Mouse (Mus musculus) limb, embryonic 12.5 days (tissue): ENCODE measurements at regions not wholly inside any gene's neighbourhood (a gene's known extent, or its start where the extent isn't known, plus 50 kb on each side); places are given as distances from the start of the nearest gene placed in this dataset.

Experiments used
- ATAC-seq: fragments of 200-750 bp; cut with Nextera tagmentation; 2 replicates; pipeline ENCODE4 v1.8.0; 2017; ENCODE audit warnings: low read depth, moderate TSS enrichment; ENCODE audit not compliant: insufficient number of reproducible peaks, insufficient read depth, low FRiP score, low TSS enrichment
- H3K27ac ChIP-seq: fragments of 300-500 bp; sonication (generic); 2 replicates; pipeline ENCODE4 v1.5.1; 2016; ENCODE audit warnings: mild to moderate bottlenecking, moderate library complexity
- H3K27me3 ChIP-seq: fragments of 300-500 bp; sonication (generic); 2 replicates; pipeline ENCODE4 v1.6.1; 2016; ENCODE audit warnings: mild to moderate bottlenecking, moderate library complexity
- H3K36me3 ChIP-seq: fragments of 300-500 bp; sonication (generic); 2 replicates; pipeline ENCODE4 v1.6.1; 2016; ENCODE audit warnings: mild to moderate bottlenecking, moderate library complexity
- H3K4me1 ChIP-seq: fragments of 300-500 bp; sonication (generic); replicated peaks from 2 replicates; pipeline ENCODE4 v1.6.1; 2016
- H3K4me2 ChIP-seq: fragments of 300-500 bp; sonication (generic); 2 replicates; pipeline ENCODE4 v1.6.1; 2016; ENCODE audit warnings: mild to moderate bottlenecking, moderate library complexity
- H3K4me3 ChIP-seq: fragments of 300-500 bp; sonication (generic); replicated peaks from 2 replicates; pipeline ENCODE4 v1.5.1; 2016; ENCODE audit warnings: mild to moderate bottlenecking
- H3K9ac ChIP-seq: fragments of 300-500 bp; sonication (generic); replicated peaks from 2 replicates; pipeline ENCODE4 v1.6.1; 2016; ENCODE audit warnings: mild to moderate bottlenecking, moderate library complexity
- H3K9me3 ChIP-seq: fragments of 300-500 bp; sonication (generic); 2 replicates; pipeline ENCODE4 v1.6.1; 2016; ENCODE audit warnings: mild to moderate bottlenecking, moderate library complexity
- WGBS: fragments of 180-500 bp; shearing (Covaris S2); methylation state at CpG from one replicate; pipeline ENCODE4 v1.1.7; 2016; 5-methylcytosine and 5-hydroxymethylcytosine counted together

GRCm38 (mm10) chr11:19835221-19835745 lies 88.9 kb upstream of the Spred2 start:
- no peak for ATAC-seq
- Histone ChIP-seq H3K27me3 (0 out of 2 replicates have a peak, but pooled peaks cover under 1% of the 10 kb centered on the region), H3K9me3 (0 out of 2 replicates have a peak, but pooled peaks cover 4% of the 10 kb centered on the region), H3K36me3 (no peaks in the 10 kb centered on the region), H3K4me3 (no peak overlapping the region), H3K4me1 (peaks cover 18% of the 10 kb centered on the region; the same call in 1 of the 2 replicates), H3K4me2 (no peak overlapping the region), H3K9ac (no peak overlapping the region), H3K27ac (peak overlapping the region; percentile 51; the same call in 1 of the 2 replicates)
- WGBS: 36% methylated on average over 6 of the region's 6 CpGs

GRCm38 (mm10) chr11:19838932-19839331 lies 85.2 kb upstream of the Spred2 start:
- ATAC-seq: no peak
- H3K36me3 ChIP-seq: no peaks in the 10 kb centered on the region
- peaks cover 15% of the 10 kb centered on the region; the same call in 1 of the 2 replicates for H3K4me1 ChIP-seq
- no peaks in the 10 kb centered on the region for H3K27me3 ChIP-seq
- no peak overlapping the region for H3K9ac ChIP-seq
- WGBS: 94% methylated on average over 5 of the region's 5 CpGs
- 0 out of 2 replicates have a peak, but pooled peaks cover 4% of the 10 kb centered on the region for H3K9me3 ChIP-seq
- no peak overlapping the region for H3K4me2 ChIP-seq
- no peak overlapping the region for H3K4me3 ChIP-seq
- H3K27ac ChIP-seq: no peak overlapping the region

DNA sequence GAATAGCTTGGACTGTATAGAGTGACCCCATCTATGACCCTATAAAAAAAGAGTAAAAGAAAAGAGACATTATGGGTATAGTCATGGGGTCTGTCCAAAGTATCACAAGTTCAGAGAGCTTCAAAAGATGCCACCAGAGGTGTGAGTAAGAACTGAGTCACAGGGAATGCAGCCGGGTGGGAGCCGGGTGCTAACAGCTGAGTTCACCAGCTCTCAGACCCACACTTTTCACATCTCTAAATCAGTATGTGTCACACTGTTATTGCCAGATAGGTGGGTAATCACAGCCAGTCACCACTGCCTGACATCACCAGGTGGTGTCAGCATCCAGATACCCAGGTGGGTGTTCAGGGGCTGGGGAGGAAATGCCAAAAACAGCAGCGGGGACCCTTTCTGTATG lies 81.1 kb upstream of the Spred2 start:
- WGBS: 80% methylated on average over 3 of the region's 3 CpGs
- Histone ChIP-seq H3K4me2 (no peak overlapping the region), H3K36me3 (no peaks in the 10 kb centered on the region), H3K4me3 (no peak overlapping the region), H3K27me3 (no peaks in the 10 kb centered on the region), H3K9ac (no peak overlapping the region), H3K27ac (no peak overlapping the region), H3K9me3 (0 out of 2 replicates have a peak, but pooled peaks cover under 1% of the 10 kb centered on the region), H3K4me1 (no peaks in the 10 kb centered on the region)
- no peak for ATAC-seq

DNA sequence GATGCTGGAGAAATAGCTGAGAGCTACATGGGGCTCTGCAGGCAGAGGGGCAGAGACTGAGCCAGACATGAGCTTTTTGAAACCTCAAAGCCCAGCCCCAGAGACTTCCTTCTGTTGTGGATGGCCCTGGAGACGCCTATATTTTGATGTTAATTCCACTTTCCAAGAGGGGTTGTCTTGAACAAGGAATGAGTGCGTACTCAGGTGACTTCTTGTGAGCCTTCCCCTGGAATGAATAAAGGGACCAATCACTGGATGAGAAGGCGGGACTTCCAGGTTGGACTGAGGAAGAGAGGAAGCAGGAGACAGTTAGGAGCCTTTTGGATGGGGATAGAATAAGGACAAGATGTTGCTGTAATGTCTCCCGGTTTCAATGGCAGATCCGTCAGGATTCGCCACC lies 76.3 kb upstream of the Spred2 start:
- H3K9me3 ChIP-seq: no peaks in the 10 kb centered on the region
- no peak overlapping the region for H3K9ac ChIP-seq
- 90% methylated on average over 6 of the region's 6 CpGs for WGBS
- H3K4me3 ChIP-seq: no peak overlapping the region
- no peak for ATAC-seq
- H3K36me3 ChIP-seq: no peaks in the 10 kb centered on the region
- H3K27me3 ChIP-seq: no peaks in the 10 kb centered on the region
- no peak overlapping the region for H3K27ac ChIP-seq
- H3K4me1 ChIP-seq: peaks cover 25% of the 10 kb centered on the region
- H3K4me2 ChIP-seq: no peak overlapping the region

DNA sequence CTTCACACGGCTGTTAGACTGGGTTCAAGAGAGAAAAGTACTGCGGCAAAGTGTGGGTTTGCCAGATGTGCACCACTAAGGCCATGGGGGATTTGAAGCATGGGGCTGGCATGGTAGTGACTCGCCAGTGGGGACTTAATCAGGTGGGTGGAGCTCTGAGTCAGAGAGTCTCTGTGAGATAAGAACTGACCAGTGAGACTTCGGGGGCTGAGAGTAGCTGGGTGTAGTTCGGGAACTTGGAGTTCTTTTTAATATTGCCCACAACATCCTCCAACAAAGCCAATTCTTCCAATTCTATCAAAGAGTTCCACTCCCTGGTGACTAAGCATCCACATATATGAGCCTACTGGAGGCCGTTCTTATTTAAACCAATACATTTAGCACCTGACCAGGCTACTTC lies 75.8 kb upstream of the Spred2 start:
- 88% methylated on average over 6 of the region's 6 CpGs for WGBS
- peaks cover 25% of the 10 kb centered on the region for H3K4me1 ChIP-seq

DNA sequence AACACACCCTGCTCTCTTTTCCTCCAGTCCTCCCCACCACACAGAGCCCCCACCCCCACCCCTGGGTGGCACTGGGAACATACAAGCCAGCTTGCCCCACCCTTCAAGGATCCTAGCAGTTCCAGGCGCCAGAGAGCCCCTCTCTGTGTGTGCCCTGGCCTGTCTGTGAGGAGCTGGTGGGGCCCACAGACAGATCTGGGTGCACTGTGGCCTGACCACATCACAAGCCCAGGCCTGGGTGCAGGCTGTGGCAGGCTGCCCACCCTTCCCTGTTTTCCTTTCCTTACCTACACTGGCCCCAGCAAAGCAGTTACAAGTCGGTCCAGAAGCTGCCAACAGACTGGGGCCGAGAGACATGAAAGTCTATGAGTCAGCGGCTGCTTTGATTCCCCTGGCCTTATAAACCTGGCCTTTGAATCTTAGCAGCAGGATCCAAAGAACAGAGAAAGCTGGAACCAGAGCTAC lies 74.8 kb upstream of the Spred2 start:
- Histone ChIP-seq H3K9me3 (no peaks in the 10 kb centered on the region), H3K4me3 (no peak overlapping the region), H3K9ac (no peak overlapping the region), H3K4me1 (peaks cover 25% of the 10 kb centered on the region), H3K27ac (peak overlapping the region; percentile 59; the same call in 1 of the 2 replicates), H3K4me2 (no peak overlapping the region), H3K27me3 (no peaks in the 10 kb centered on the region), H3K36me3 (no peaks in the 10 kb centered on the region)
- WGBS: 48% methylated on average over 4 of the region's 4 CpGs
- ATAC-seq: no peak

More for the DNA sequence above, 75.8 kb upstream of the Spred2 start:
- no peaks in the 10 kb centered on the region for H3K27me3 ChIP-seq
- H3K36me3 ChIP-seq: no peaks in the 10 kb centered on the region
- no peak for ATAC-seq
- no peaks in the 10 kb centered on the region for H3K9me3 ChIP-seq
- no peak overlapping the region for H3K27ac ChIP-seq
- no peak overlapping the region for H3K4me3 ChIP-seq
- H3K9ac ChIP-seq: no peak overlapping the region
- no peak overlapping the region for H3K4me2 ChIP-seq

GRCm38 (mm10) chr11:19849844-19850420 lies 74.2 kb upstream of the Spred2 start:
- H3K27ac ChIP-seq: peak overlapping the region; percentile 59; the same call in 1 of the 2 replicates
- H3K9me3 ChIP-seq: no peaks in the 10 kb centered on the region
- ATAC-seq: no peak
- H3K4me1 ChIP-seq: peaks cover 25% of the 10 kb centered on the region
- no peak overlapping the region for H3K4me3 ChIP-seq
- H3K4me2 ChIP-seq: no peak overlapping the region
- H3K9ac ChIP-seq: no peak overlapping the region
- no peaks in the 10 kb centered on the region for H3K27me3 ChIP-seq
- 63% methylated on average over 3 of the region's 3 CpGs for WGBS
- H3K36me3 ChIP-seq: no peaks in the 10 kb centered on the region

DNA sequence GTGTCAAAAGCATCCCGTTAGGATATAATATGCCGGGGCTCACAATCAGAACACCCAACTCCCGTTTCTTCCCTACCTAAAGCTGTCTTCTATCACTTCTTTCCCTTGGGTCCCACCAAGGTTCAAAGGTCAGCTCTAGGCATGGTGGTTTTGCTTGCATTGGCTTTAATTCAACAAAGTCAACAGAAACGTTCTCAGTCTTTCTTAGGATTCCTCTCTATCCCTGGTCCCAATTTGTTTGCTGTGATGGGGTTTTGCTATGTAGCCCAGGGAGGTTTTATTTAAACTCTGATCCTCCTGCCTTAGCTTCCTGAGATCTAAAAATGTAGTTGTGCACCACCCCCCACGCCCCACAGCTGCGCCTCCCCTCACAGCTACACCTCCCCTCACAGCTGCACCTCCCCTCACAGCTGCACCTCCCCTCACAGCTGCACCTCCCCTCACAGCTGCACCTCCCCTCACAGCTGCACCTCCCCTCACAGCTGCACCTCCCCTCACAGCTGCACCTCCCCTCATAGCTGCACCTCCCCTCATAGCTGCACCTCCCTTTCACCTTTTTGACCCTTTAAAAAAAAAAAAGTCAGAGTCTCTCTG lies 73.1 kb upstream of the Spred2 start:
- no peak for ATAC-seq
- Histone ChIP-seq H3K9ac (no peak overlapping the region), H3K27ac (no peak overlapping the region), H3K4me1 (peaks cover 25% of the 10 kb centered on the region), H3K9me3 (no peaks in the 10 kb centered on the region), H3K4me3 (no peak overlapping the region), H3K27me3 (no peaks in the 10 kb centered on the region), H3K4me2 (no peak overlapping the region), H3K36me3 (no peaks in the 10 kb centered on the region)
- WGBS: 27% methylated on average over 6 of the region's 6 CpGs

GRCm38 (mm10) chr11:19861596-19861995 lies 62.6 kb upstream of the Spred2 start:
- H3K27ac ChIP-seq: no peak overlapping the region
- H3K4me3 ChIP-seq: no peak overlapping the region
- no peak overlapping the region for H3K4me2 ChIP-seq
- H3K9ac ChIP-seq: no peak overlapping the region
- H3K4me1 ChIP-seq: no peaks in the 10 kb centered on the region; the same call in 1 of the 2 replicates
- 89% methylated on average over 4 of the region's 4 CpGs for WGBS
- no peaks in the 10 kb centered on the region for H3K36me3 ChIP-seq
- no peaks in the 10 kb centered on the region for H3K9me3 ChIP-seq
- no peak for ATAC-seq
- H3K27me3 ChIP-seq: no peaks in the 10 kb centered on the region; the same call in 1 of the 2 replicates

GRCm38 (mm10) chr11:19863327-19863726 lies 60.8 kb upstream of the Spred2 start:
- WGBS: 75% methylated on average over 3 of the region's 3 CpGs
- no peak overlapping the region for H3K9ac ChIP-seq
- no peaks in the 10 kb centered on the region; the same call in 1 of the 2 replicates for H3K4me1 ChIP-seq
- H3K9me3 ChIP-seq: peaks cover 6% of the 10 kb centered on the region; the same call in 1 of the 2 replicates
- no peak overlapping the region for H3K27ac ChIP-seq
- ATAC-seq: no peak
- no peak overlapping the region for H3K4me2 ChIP-seq
- no peaks in the 10 kb centered on the region; the same call in 1 of the 2 replicates for H3K27me3 ChIP-seq
- H3K36me3 ChIP-seq: no peaks in the 10 kb centered on the region
- no peak overlapping the region for H3K4me3 ChIP-seq

DNA sequence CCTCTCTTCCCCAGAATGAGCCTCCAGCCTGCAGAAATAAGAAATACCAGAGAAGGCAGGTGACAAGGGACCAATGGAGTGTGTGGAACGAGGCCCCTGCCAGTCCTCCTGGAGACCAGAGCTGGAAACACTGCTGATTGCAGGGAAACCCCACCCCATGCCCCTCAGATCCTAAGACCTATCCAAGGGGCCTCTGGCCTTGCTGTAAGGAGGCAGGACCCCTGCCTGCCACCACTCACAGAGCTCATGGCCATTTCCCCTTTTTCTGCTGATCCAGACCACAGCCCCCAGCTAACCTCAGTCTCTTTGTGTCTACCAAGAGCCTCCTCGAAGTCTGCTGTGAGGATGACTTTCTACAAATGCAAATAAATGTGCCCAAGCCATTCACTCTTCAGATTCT lies 57.9 kb upstream of the Spred2 start:
- no peak overlapping the region for H3K4me2 ChIP-seq
- no peaks in the 10 kb centered on the region; the same call in 1 of the 2 replicates for H3K27me3 ChIP-seq
- H3K4me1 ChIP-seq: no peaks in the 10 kb centered on the region; the same call in 1 of the 2 replicates
- H3K36me3 ChIP-seq: no peaks in the 10 kb centered on the region
- H3K4me3 ChIP-seq: no peak overlapping the region
- no peak overlapping the region for H3K27ac ChIP-seq
- WGBS: 36% methylated on average over 2 of the region's 2 CpGs
- ATAC-seq: no peak
- H3K9ac ChIP-seq: no peak overlapping the region
- H3K9me3 ChIP-seq: peaks cover 6% of the 10 kb centered on the region; the same call in 1 of the 2 replicates
